Mouse (Mus musculus) left cerebral cortex, adult 8-10 months (tissue): ENCODE measurements around the gene Psmb7. TPM values are rescaled to one million over a fixed set of nuclear protein-coding genes. Genes with fewer than 3 reads are reported as not detected.

Experiments
- DNase-seq, 2 experiments: peaks; one replicate each; pipeline ENCODE4 v3.0.0; 2022; ENCODE audit warnings: low spot score in 2 of 2
- total RNA-seq, 4 experiments: library from RNA; stranded (reverse); gene quantifications; 2 replicates each; pipeline ENCODE4 v1.2.4; 2022

The Psmb7 gene
- total RNA-seq = 100 to 1,000 TPM; 199 to 208 (median 202) TPM

- DNase-seq = peak; percentile 63 to 85
Observed at GRCm38 (mm10) chr2:38643625-38644427, at the start of gene Psmb7. Gene Psmb7, minus strand, starts transcription at chr2:38644087.

- no peak for DNase-seq
Observed at GRCm38 (mm10) chr2:38691542-38691941, 47.7 kb upstream of the Psmb7 start.

- DNase-seq = no peak
Observed at GRCm38 (mm10) chr2:38689881-38690280, 46.0 kb upstream of the Psmb7 start.

GRCm38 (mm10) chr2:38688791-38689520 is 45.1 kb upstream of the Psmb7 start:
- DNase-seq = peak in 1 of 2 experiments; percentile 5

GRCm38 (mm10) chr2:38685746-38686145 is 41.9 kb upstream of the Psmb7 start:
- DNase-seq = no peak

GRCm38 (mm10) chr2:38683083-38683482 is 39.2 kb upstream of the Psmb7 start:
- no peak for DNase-seq

GRCm38 (mm10) chr2:38682209-38682608 is 38.3 kb upstream of the Psmb7 start:
- no peak for DNase-seq

GRCm38 (mm10) chr2:38678947-38679346 is 35.1 kb upstream of the Psmb7 start:
- DNase-seq = no peak

- no peak for DNase-seq
Observed at GRCm38 (mm10) chr2:38675366-38675969, 31.6 kb upstream of the Psmb7 start.

GRCm38 (mm10) chr2:38672496-38672895 is 28.6 kb upstream of the Psmb7 start:
- no peak for DNase-seq

- no peak for DNase-seq
Observed at GRCm38 (mm10) chr2:38668802-38669580, 25.1 kb upstream of the Psmb7 start.

- DNase-seq = no peak
Observed at GRCm38 (mm10) chr2:38661398-38661797, 17.5 kb upstream of the Psmb7 start.

- peak; percentile 34 to 58 for DNase-seq
Observed at GRCm38 (mm10) chr2:38658338-38658836, 14.5 kb upstream of the Psmb7 start.

GRCm38 (mm10) chr2:38653694-38654093 is 9.8 kb upstream of the Psmb7 start:
- DNase-seq = no peak

GRCm38 (mm10) chr2:38653293-38653619 is 9.4 kb upstream of the Psmb7 start:
- DNase-seq = no peak

- DNase-seq = no peak
Observed at GRCm38 (mm10) chr2:38652565-38653292, 8.8 kb upstream of the Psmb7 start.

GRCm38 (mm10) chr2:38652098-38652497 is 8.2 kb upstream of the Psmb7 start:
- DNase-seq = peak in 1 of 2 experiments; percentile 21

GRCm38 (mm10) chr2:38650340-38650739 is 6.5 kb upstream of the Psmb7 start:
- DNase-seq = no peak

GRCm38 (mm10) chr2:38647661-38648060 is 3.8 kb upstream of the Psmb7 start:
- DNase-seq = no peak

GRCm38 (mm10) chr2:38647201-38647606 is 3.3 kb upstream of the Psmb7 start:
- DNase-seq = peak in 1 of 2 experiments; percentile 73

GRCm38 (mm10) chr2:38645936-38646335 is 2.0 kb upstream of the Psmb7 start:
- DNase-seq = peak; percentile 56 to 68
